Mouse (Mus musculus) heart, postnatal 0 days (tissue): ENCODE data around the gene Zdhhc5.

Experiments
- CTCF ChIP-seq: IDR thresholded peaks from 2 replicates; pipeline ENCODE4 v1.5.1; 2016; ENCODE audit warnings: antibody characterized with exemption, control low read depth, low read depth
- EP300 ChIP-seq: IDR thresholded peaks from 2 replicates; pipeline ENCODE4 v1.6.1; 2016; ENCODE audit warnings: antibody characterized with exemption, low read depth

DNA sequence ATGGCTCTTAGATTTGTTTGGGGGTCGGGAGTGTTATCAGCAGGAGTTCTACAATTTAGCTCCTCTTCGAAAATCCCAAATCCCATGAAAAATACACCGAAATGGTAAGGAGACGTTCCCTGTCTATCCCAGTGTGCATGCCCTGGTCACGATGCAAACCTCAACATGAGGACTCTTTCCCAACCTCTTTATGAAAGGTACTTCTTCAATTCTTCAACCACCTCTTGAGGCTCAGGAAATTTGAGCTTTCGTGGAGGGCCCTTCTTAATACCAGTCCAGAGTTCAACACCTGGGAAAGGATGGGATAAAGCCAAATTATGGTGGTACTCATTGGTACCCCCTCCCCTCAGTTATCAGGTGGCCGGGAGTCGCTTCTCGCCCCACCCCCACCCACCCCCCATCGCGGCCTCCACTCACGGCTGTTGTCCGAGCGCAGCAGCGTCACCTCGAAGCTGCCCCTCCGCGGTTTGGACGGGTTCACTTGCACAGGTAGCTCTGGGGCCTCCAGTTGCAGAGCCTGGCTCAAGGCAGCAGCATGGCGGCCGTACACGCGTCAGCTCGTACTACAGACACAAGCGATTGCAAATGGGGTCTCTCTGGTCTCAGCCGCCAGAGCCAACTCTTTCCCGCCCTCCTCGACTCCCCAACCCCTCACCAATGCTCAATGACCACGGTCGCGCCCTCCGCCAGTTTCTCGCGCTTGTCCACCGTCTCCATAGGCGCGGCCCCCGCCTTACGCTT is 45.0 kb downstream of the Zdhhc5 start:
- TF ChIP-seq EP300, result no peak
- no peak for TF ChIP-seq CTCF
